Mouse (Mus musculus): ENCODE measurements around the gene Cmip.

Gene Cmip

DNA sequence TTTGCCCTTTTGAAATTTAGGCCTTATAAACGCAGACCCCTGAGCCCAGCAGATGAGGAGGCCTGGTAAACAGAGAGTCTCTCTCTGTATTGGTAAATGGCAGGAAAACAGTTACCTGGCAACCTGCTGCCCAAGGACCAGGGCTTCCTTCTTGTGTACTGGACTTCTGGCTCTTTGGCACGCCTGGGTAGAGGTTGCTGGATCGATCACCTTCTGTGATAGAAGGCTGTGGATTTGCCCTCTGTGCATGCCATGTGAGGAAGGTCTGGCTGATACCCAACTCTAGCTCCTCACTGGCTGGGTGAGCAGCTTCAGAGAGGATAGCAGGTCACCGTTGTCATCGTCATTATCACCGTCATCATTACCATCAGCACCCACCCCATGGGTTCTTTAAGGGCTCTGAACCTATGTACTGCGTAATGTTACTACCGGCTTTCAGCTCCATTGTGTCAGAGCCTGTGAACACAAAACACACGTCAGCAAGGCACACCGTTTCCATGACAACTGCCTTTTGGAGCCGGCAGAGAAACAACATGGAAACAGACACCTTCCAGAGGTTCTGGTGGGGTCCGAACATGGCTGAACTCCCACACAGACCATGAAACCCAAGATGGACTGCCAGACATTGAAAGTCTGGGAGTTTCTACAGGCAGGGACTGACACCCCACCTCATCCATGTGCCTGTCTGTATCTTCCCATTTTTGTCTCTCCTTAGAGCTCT is 98.4 kb downstream of the Cmip start:
- no peak for DNase-seq

- DNase-seq = no peak
Observed at GRCm38 (mm10) chr8:117356109-117356672, 99.3 kb downstream of the Cmip start.

GRCm38 (mm10) chr8:117357491-117358467 is 100.9 kb downstream of the Cmip start:
- DNase-seq = no peak

- no peak for DNase-seq
Observed at GRCm38 (mm10) chr8:117360172-117360930, 103.5 kb downstream of the Cmip start.

DNA sequence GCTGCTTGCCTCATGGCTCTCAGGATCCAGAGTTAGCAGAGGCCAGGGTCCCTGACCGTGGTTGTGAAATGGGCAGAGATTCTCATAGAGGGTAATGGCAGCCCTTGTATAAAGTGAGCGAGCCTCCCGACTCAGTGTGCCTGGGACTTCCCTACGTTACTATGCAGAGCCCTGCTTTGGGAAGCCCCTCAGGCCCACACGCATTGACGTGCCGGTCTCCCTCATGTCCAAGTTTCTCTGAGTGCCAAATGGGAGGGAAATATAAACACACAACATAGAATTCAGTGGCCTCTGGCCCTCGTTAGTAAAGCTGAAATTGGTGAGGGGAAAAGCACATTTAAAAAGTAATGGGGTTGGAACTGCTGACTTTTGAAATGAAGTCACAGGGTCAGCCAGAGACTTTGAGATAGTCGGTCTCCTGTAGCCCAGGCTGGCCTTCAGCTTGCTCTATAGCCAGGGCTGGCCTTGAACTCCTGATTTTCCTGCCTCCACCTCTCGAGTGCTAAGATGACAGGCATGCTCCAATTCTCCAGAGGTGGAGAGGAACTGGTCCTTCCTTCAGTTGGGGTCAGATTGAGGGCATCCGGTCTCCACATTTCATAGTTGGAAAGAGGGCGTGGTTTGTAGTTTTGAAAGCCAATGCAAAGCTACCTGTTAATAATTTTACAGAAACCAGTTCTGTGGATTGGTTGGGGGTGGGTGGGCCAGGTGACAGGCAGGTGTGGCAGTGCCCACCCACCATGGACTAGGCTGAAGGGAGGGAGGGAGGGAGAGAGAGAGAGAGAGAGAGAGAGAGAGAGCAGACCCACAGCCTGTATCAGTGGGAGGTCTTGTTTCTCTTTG is 105.0 kb downstream of the Cmip start:
- no peak for DNase-seq

DNA sequence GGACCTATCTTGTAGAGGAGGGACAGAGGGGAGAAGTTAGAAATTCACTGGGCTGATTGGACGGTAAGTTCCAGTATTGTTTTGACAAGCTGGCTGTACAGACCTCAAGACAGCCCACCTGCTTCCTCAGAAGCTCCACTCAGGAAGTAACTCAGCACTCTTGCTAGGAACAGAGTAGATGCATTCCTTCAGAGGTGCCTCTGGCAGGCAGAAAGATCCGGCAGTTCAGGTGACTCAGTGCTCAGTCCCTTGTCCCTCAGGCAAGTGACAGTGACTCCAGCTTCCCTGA is 105.5 kb downstream of the Cmip start:
- no peak for DNase-seq

DNA sequence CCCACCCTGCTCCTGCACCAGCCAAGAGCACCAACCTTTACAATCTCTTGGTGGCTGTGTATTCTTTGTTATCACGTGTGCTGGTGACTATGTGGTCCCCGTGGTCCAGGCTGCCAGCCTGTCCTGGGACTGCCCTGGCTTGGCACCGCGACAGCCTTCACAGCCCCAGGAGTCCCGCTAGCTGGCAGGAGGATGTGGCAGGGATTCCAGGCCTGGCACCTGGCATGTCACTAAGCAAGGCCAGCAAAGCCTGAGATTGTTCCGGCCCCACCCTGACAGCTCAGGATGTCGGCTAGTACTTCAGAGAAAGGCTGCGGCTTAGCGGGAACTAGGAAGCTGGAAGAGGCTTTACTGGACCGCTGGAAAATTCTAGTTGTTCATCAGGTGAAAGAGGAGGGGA is 106.4 kb downstream of the Cmip start:
- no peak for DNase-seq

- DNase-seq = no peak
Observed at GRCm38 (mm10) chr8:117364374-117365160, 107.7 kb downstream of the Cmip start.

- DNase-seq = no peak
Observed at GRCm38 (mm10) chr8:117366475-117366874, 109.6 kb downstream of the Cmip start.

GRCm38 (mm10) chr8:117367441-117367840 is 110.6 kb downstream of the Cmip start:
- DNase-seq = no peak

- no peak for DNase-seq
Observed at GRCm38 (mm10) chr8:117368781-117369180, 111.9 kb downstream of the Cmip start.

DNA sequence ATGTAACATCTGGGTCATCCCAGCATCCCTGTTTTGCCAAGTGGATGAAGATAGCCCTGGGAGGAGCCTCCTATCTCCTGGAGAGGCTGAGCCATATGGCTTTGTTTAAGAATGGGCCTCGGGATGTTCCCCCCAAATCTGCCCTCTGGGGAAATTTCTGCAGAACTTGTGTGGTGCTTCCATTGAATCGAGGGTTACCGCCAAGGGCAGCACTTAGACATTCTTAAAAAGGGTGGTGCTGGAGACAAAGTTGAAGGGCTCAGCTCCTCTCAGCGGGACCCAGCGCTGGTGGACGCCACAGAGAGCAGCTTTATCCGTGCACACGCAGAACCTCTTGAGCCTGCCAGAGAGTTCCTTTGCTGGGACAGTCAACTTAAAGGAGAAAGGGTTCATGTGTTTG is 113.1 kb downstream of the Cmip start:
- DNase-seq = no peak

DNA sequence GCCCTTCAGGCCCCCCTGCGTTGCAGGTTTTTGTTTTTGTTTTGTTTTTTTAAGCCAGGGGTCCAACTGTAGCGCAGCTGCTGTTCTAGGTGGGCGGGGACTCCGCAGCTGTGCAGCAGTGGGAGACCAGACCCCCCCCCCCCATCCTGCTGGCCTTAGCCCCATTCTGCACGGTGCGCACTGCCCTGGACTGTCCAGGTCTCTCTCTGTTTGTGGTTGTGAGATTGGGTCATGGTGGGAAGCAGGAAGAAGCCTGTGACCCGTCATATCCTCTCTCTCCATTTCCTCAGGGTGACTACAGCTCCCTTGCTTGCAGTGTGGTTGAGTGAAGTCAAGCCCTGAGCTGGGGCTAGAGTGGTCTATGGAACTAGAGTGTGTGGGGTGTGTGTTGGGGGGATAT is 114.3 kb downstream of the Cmip start:
- DNase-seq = no peak

GRCm38 (mm10) chr8:117372070-117372469 is 115.2 kb downstream of the Cmip start:
- no peak for DNase-seq

DNA sequence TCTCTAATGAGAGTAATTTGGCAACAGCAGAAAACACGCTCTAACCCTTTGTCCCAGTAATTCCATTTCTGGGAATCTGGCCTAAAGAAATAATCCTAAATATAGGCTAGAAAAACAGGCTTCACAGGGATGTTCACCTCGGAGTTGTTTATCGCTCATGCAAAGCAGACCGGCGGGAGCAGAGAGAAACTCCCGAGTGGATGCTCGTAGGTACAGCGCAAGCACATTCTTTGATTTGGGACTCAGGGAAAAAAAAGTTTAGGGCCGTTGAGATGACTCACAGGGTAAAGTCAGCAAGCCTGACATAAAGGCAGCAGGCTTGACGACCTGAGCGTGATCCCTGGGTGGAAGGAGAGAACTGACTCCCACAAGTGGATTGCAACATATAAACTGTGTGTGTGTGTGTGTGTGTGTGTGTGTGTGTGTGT is 116.2 kb downstream of the Cmip start:
- DNase-seq = no peak

DNA sequence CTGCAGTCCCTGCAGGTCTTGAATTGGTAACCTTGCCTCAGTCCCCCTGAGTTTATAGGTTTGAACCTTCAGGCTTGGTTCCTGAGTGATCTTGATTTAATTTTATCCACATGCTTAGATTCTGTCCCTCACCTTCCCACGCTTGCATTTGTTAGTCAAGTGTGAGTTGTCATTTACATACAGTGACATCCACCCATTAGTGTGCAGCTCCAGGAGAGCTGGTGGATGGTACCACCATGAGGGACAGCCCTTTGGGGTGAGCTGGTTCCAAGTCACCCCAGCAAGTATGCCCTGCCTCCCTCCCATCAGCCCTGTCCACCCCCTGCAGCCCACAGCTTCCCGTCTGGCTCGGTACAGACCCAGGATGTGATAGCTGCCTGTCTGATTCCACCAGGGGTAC is 117.2 kb downstream of the Cmip start:
- DNase-seq = no peak

- no peak for DNase-seq
Observed at GRCm38 (mm10) chr8:117376997-117377396, 120.1 kb downstream of the Cmip start.

DNA sequence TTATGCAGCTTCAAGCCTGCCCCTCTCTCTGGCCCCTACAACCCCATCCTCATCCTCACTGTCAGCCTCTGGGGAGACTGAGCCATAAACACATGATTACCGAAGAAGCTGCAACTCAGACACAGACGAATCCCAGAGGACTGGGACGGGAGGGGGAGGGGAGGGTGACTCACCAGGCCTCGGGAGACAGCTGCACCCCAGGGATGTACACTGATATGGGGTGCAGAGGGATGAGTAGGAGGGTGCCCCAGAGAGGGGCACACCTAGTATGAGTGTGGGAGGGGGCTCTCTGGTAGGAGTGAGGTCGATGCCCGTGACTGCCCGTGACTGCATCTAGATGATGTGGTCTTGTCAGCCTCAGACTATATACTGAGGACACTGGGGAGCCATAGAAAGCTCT is 121.8 kb downstream of the Cmip start:
- DNase-seq = no peak

DNA sequence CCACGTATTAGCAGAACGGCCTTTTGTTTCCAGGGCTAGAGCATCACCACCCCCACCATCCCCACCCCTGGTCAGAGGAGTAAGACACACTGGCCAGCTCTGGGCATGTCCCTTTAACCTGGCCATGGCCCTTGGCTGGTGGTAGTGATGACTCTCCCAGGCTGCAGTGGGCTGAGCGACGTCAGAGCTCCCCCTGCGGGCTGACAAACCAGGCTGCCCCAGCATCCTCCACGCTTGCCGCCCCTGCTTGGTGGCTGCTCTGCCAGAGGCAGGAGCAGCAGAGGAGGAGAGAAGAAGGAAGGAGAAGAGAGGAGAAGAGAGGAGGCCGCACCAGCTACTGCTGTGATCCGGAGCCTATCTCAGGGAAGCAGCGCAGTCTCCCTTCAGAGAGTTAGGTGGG is 122.3 kb downstream of the Cmip start:
- no peak for DNase-seq

GRCm38 (mm10) chr8:117380796-117381195 is 123.9 kb downstream of the Cmip start:
- no peak for DNase-seq

DNA sequence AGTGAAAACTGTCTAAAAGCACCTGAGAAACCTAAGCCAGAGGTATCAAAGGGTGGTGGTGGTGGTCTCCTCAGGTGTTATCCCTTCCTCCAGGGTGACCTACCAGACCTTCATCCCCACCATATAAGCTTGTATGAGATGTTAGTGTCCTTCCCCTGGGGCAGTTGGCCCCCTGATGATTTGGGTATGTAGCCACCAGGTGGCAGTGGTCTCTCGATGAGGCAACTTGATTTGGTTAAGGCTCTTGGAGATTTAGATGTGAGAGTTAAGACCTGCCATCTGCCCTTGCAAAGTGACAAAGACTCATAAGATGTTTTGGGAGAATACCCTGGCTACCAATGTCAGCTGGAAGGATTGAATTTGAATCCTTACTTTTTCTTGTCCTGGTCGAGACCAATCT is 129.3 kb downstream of the Cmip start:
- DNase-seq = no peak
